Mouse (Mus musculus) thymus, postnatal 4 days (tissue): Measurements from ENCODE around the gene Dnal1.

Experiments
- DNase-seq: peaks from one replicate; pipeline ENCODE4 v3.0.0; 2021

Gene Dnal1

GRCm38 (mm10) chr12:84163586-84164110 lies 49.5 kb downstream of the Dnal1 start:
- no peak for DNase-seq

- no peak for DNase-seq
These were observed 51.6 kb downstream of the Dnal1 start for GRCm38 (mm10) chr12:84165631-84166373.

- DNase-seq = no peak
These were observed 56.4 kb downstream of the Dnal1 start for GRCm38 (mm10) chr12:84170610-84171009.

GRCm38 (mm10) chr12:84172216-84172615 lies 58.0 kb downstream of the Dnal1 start:
- DNase-seq = no peak

- no peak for DNase-seq
These were observed 58.7 kb downstream of the Dnal1 start for GRCm38 (mm10) chr12:84172862-84173261.

- no peak for DNase-seq
These were observed 59.2 kb downstream of the Dnal1 start for GRCm38 (mm10) chr12:84173309-84173915.

- DNase-seq = no peak
These were observed 60.1 kb downstream of the Dnal1 start for GRCm38 (mm10) chr12:84174190-84174811.

- no peak for DNase-seq
These were observed 60.7 kb downstream of the Dnal1 start for GRCm38 (mm10) chr12:84174871-84175270.

GRCm38 (mm10) chr12:84175659-84176061 lies 61.5 kb downstream of the Dnal1 start:
- peak; percentile 87 for DNase-seq

- peak; percentile 73 for DNase-seq
These were observed 62.1 kb downstream of the Dnal1 start for GRCm38 (mm10) chr12:84176126-84176769.

- peak; percentile 64 for DNase-seq
These were observed 63.0 kb downstream of the Dnal1 start for GRCm38 (mm10) chr12:84176886-84177765.

GRCm38 (mm10) chr12:84178052-84178451 lies 63.9 kb downstream of the Dnal1 start:
- no peak for DNase-seq

- DNase-seq = no peak
These were observed 64.7 kb downstream of the Dnal1 start for GRCm38 (mm10) chr12:84178652-84179445.

GRCm38 (mm10) chr12:84180090-84180489 lies 65.9 kb downstream of the Dnal1 start:
- DNase-seq = no peak

GRCm38 (mm10) chr12:84180701-84181435 lies 66.7 kb downstream of the Dnal1 start:
- no peak for DNase-seq

- DNase-seq = no peak
These were observed 67.8 kb downstream of the Dnal1 start for GRCm38 (mm10) chr12:84181999-84182398.

- DNase-seq = no peak
These were observed 70.8 kb downstream of the Dnal1 start for GRCm38 (mm10) chr12:84184979-84185378.

GRCm38 (mm10) chr12:84185547-84185946 lies 71.4 kb downstream of the Dnal1 start:
- no peak for DNase-seq

- no peak for DNase-seq
These were observed 72.4 kb downstream of the Dnal1 start for GRCm38 (mm10) chr12:84186536-84186935.

- DNase-seq = no peak
These were observed 72.8 kb downstream of the Dnal1 start for GRCm38 (mm10) chr12:84186950-84187349.
